Mouse (Mus musculus): ENCODE results near the gene Ep400. TPM values are rescaled to one million over a fixed set of nuclear protein-coding genes. Genes with fewer than 3 reads are reported as not detected.
A peak's percentile ranks its signal among the peaks of the same experiment; 100 is the strongest.

Ep400 gene
- polyA plus RNA-seq (2016; fragmentation: Nextera tagmentation; extraction: Ambion mirVana) = 32.1 and 32.7 TPM in 2 replicates

GRCm38 (mm10) chr5:110770448-110771158 lies at the start of gene Ep400:
Gene Ep400 (minus strand): TSS chr5:110770717.
- Histone ChIP-seq H3K9ac (peak within 1 kb of the TSS; percentile 88), H3K9me3 (replicated peaks) (no peaks in the 10 kb centered on the region), H3K4me2 (peak within 1 kb of the TSS; percentile 75), H3K36me3 (peaks cover 29% of the 10 kb centered on the region), H3K27ac (ENCODE audit: poor library complexity, severe bottlenecking) (peak within 1 kb of the TSS; percentile 96), H3K4me1 (replicated peaks) (peaks cover 22% of the 10 kb centered on the region), H3K4me3 (peak within 1 kb of the TSS; percentile 82), H3K27me3 (replicated peaks) (no peaks in the 10 kb centered on the region)
- WGBS = 0% methylated on average over 83 of the region's 83 CpGs
- peak; percentile 96 for ATAC-seq (ENCODE audit: insufficient number of reproducible peaks, low FRiP score)

GRCm38 (mm10) chr5:110809667-110810325 lies 39.3 kb upstream of the Ep400 start, which contains the start of gene Ulk1:
Gene Ulk1 (minus strand): TSS chr5:110810097.
- H3K27ac ChIP-seq (ENCODE audit: poor library complexity, severe bottlenecking) = peak within 1 kb of the TSS; percentile 81
- peak within 1 kb of the TSS; percentile 91 for H3K4me2 ChIP-seq
- H3K9ac ChIP-seq = peak within 1 kb of the TSS; percentile 92
- peaks cover 24% of the 10 kb centered on the region for H3K4me1 ChIP-seq (replicated peaks)
- H3K27me3 ChIP-seq (replicated peaks) = no peaks in the 10 kb centered on the region
- 0 out of 2 replicates have a peak, but pooled peaks cover 2% of the 10 kb centered on the region for H3K36me3 ChIP-seq
- H3K4me3 ChIP-seq = peak within 1 kb of the TSS; percentile 86
- WGBS = under 1% methylated on average over 79 of the region's 80 CpGs
- H3K9me3 ChIP-seq (replicated peaks) = no peaks in the 10 kb centered on the region
- peak; percentile 96 for ATAC-seq (ENCODE audit: insufficient number of reproducible peaks, low FRiP score)

- Histone ChIP-seq H3K27me3 (replicated peaks) (no peaks in the 10 kb centered on the region), H3K4me2 (peak overlapping the region; percentile 91), H3K36me3 (0 out of 2 replicates have a peak, but pooled peaks cover 3% of the 10 kb centered on the region), H3K9ac (peak overlapping the region; percentile 92), H3K27ac (ENCODE audit: poor library complexity, severe bottlenecking) (peak overlapping the region; percentile 81), H3K4me1 (replicated peaks) (peaks cover 24% of the 10 kb centered on the region), H3K4me3 (peak overlapping the region; percentile 86), H3K9me3 (replicated peaks) (no peaks in the 10 kb centered on the region)
- ATAC-seq (ENCODE audit: insufficient number of reproducible peaks, low FRiP score) = no peak
- 1% methylated on average over 27 of the region's 27 CpGs for WGBS
Observed at GRCm38 (mm10) chr5:110808821-110809666, 38.5 kb upstream of the Ep400 start.

- peak overlapping the region; percentile 72 for H3K27ac ChIP-seq (ENCODE audit: poor library complexity, severe bottlenecking)
- H3K36me3 ChIP-seq = 0 out of 2 replicates have a peak, but pooled peaks cover 5% of the 10 kb centered on the region
- no peaks in the 10 kb centered on the region for H3K9me3 ChIP-seq (replicated peaks)
- H3K9ac ChIP-seq = peak overlapping the region; percentile 92
- H3K4me3 ChIP-seq = peak overlapping the region; percentile 86
- peaks cover 24% of the 10 kb centered on the region for H3K4me1 ChIP-seq (replicated peaks)
- WGBS = 2% methylated on average over 14 of the region's 14 CpGs
- peak overlapping the region; percentile 91 for H3K4me2 ChIP-seq
- no peaks in the 10 kb centered on the region for H3K27me3 ChIP-seq (replicated peaks)
- peak; percentile 85 for ATAC-seq (ENCODE audit: insufficient number of reproducible peaks, low FRiP score)
Observed at GRCm38 (mm10) chr5:110808061-110808631, 37.6 kb upstream of the Ep400 start.

- H3K4me3 ChIP-seq = peak overlapping the region; percentile 86
- H3K27me3 ChIP-seq (replicated peaks) = no peaks in the 10 kb centered on the region
- 0 out of 2 replicates have a peak, but pooled peaks cover 5% of the 10 kb centered on the region for H3K36me3 ChIP-seq
- peak overlapping the region; percentile 72 for H3K27ac ChIP-seq (ENCODE audit: poor library complexity, severe bottlenecking)
- H3K4me1 ChIP-seq (replicated peaks) = peaks cover 25% of the 10 kb centered on the region
- ATAC-seq (ENCODE audit: insufficient number of reproducible peaks, low FRiP score) = no peak
- peak overlapping the region; percentile 91 for H3K4me2 ChIP-seq
- 80% methylated on average over 4 of the region's 4 CpGs for WGBS
- H3K9me3 ChIP-seq (replicated peaks) = no peaks in the 10 kb centered on the region
- peak overlapping the region; percentile 92 for H3K9ac ChIP-seq
Observed at GRCm38 (mm10) chr5:110807453-110807852, 36.9 kb upstream of the Ep400 start.

GRCm38 (mm10) chr5:110806676-110807075 lies 36.2 kb upstream of the Ep400 start:
- no peak overlapping the region for H3K27ac ChIP-seq (ENCODE audit: poor library complexity, severe bottlenecking)
- peaks cover 33% of the 10 kb centered on the region for H3K4me1 ChIP-seq (replicated peaks)
- no peaks in the 10 kb centered on the region for H3K9me3 ChIP-seq (replicated peaks)
- no peak overlapping the region for H3K4me3 ChIP-seq
- no peak for ATAC-seq (ENCODE audit: insufficient number of reproducible peaks, low FRiP score)
- no peak overlapping the region for H3K4me2 ChIP-seq
- no peaks in the 10 kb centered on the region for H3K27me3 ChIP-seq (replicated peaks)
- H3K36me3 ChIP-seq = peaks cover 10% of the 10 kb centered on the region; the same call in 1 of the 2 replicates
- 85% methylated on average over 1 of the region's 1 CpGs for WGBS
- no peak overlapping the region for H3K9ac ChIP-seq

GRCm38 (mm10) chr5:110806154-110806553 lies 35.6 kb upstream of the Ep400 start:
- no peak overlapping the region for H3K9ac ChIP-seq
- H3K9me3 ChIP-seq (replicated peaks) = no peaks in the 10 kb centered on the region
- no peak overlapping the region for H3K4me2 ChIP-seq
- no peak for ATAC-seq (ENCODE audit: insufficient number of reproducible peaks, low FRiP score)
- H3K27me3 ChIP-seq (replicated peaks) = no peaks in the 10 kb centered on the region
- no peak overlapping the region for H3K4me3 ChIP-seq
- peaks cover 16% of the 10 kb centered on the region; the same call in 1 of the 2 replicates for H3K36me3 ChIP-seq
- 96% methylated on average over 4 of the region's 4 CpGs for WGBS
- H3K27ac ChIP-seq (ENCODE audit: poor library complexity, severe bottlenecking) = no peak overlapping the region
- peaks cover 35% of the 10 kb centered on the region for H3K4me1 ChIP-seq (replicated peaks)

- Histone ChIP-seq H3K4me2 (no peak overlapping the region), H3K4me1 (replicated peaks) (peaks cover 39% of the 10 kb centered on the region), H3K4me3 (no peak overlapping the region), H3K36me3 (peaks cover 28% of the 10 kb centered on the region), H3K9me3 (replicated peaks) (no peaks in the 10 kb centered on the region), H3K27me3 (replicated peaks) (no peaks in the 10 kb centered on the region), H3K9ac (no peak overlapping the region), H3K27ac (ENCODE audit: poor library complexity, severe bottlenecking) (no peak overlapping the region)
- 84% methylated on average over 7 of the region's 7 CpGs for whole genome bisulfite sequencing
- no peak for ATAC-seq (ENCODE audit: insufficient number of reproducible peaks, low FRiP score)
Observed at GRCm38 (mm10) chr5:110804012-110804743, 33.7 kb upstream of the Ep400 start.

- H3K9ac ChIP-seq = no peak overlapping the region
- no peaks in the 10 kb centered on the region for H3K9me3 ChIP-seq (replicated peaks)
- no peaks in the 10 kb centered on the region for H3K27me3 ChIP-seq (replicated peaks)
- H3K4me1 ChIP-seq (replicated peaks) = peaks cover 36% of the 10 kb centered on the region
- peaks cover 41% of the 10 kb centered on the region for H3K36me3 ChIP-seq
- H3K4me3 ChIP-seq = no peak overlapping the region
- no peak overlapping the region for H3K27ac ChIP-seq (ENCODE audit: poor library complexity, severe bottlenecking)
- H3K4me2 ChIP-seq = no peak overlapping the region
- ATAC-seq (ENCODE audit: insufficient number of reproducible peaks, low FRiP score) = no peak
Observed at GRCm38 (mm10) chr5:110802809-110803208, 32.3 kb upstream of the Ep400 start.

GRCm38 (mm10) chr5:110802186-110802585 lies 31.7 kb upstream of the Ep400 start:
- WGBS = 68% methylated on average over 4 of the region's 4 CpGs
- Histone ChIP-seq H3K27ac (ENCODE audit: poor library complexity, severe bottlenecking) (no peak overlapping the region), H3K36me3 (peaks cover 47% of the 10 kb centered on the region), H3K9ac (0 out of 2 replicates have a peak overlapping the region, but pooled peaks have one; percentile 26), H3K4me2 (no peak overlapping the region), H3K4me3 (no peak overlapping the region), H3K4me1 (replicated peaks) (peaks cover 36% of the 10 kb centered on the region), H3K27me3 (replicated peaks) (no peaks in the 10 kb centered on the region), H3K9me3 (replicated peaks) (no peaks in the 10 kb centered on the region)
- ATAC-seq (ENCODE audit: insufficient number of reproducible peaks, low FRiP score) = no peak
